Mouse (Mus musculus): ENCODE data around the gene Nek5. TPM values are rescaled to one million over a fixed set of nuclear protein-coding genes. Genes with fewer than 3 reads are reported as not detected.

The Nek5 gene
- polyA plus RNA-seq, 1 experiment from 2014 or later = 0.30 TPM

DNA sequence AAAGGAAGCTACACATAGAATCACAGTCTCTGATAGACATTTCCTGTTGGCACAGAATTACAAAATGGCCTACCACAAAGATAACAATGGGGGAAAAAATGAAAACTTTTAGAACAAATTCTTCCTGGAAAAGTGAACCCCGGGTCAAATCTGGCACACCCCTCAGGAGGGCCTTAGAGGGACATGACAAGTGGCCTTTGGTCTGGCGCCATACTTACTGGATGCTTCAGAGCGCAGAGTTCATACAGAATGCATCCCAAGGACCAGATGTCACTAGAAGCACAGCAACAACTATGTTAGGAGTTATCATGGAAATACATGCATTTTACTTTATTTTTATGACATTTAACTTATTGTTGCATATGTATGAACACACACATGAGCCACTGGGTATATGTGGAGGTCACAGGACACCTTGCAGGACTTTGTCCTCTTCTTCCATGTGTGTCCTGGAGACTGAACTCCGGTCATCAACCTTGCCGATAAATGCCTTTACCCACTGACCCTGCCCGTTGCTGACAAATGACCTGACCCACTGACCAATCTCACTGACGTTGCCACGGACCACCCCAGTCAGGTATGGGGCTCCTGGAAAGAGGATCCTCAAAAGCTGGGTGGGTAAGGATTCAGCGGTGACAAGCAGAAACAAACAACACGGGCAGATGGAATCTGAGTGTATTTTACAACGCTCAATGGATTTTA is 24.9 kb upstream of the Nek5 start:
- 82% methylated on average over 11 of the region's 11 CpGs for WGBS
- Histone ChIP-seq H3K9me3 (ENCODE audit: control insufficient read depth, low read length) (no peaks in the 10 kb centered on the region), H3K9ac (ENCODE audit: low read length) (no peak overlapping the region), H3K27ac (replicated peaks in 1 of 2; ENCODE audit: control insufficient read depth in 1 of 2, insufficient read depth in 1 of 2, low read depth in 2 of 2, low read length in 2 of 2) (peak overlapping the region; percentile 15 to 24; a peak in 3 of 4 replicates), H3K4me3 (ENCODE audit: control insufficient read depth in 1 of 2, insufficient read depth in 1 of 2, low read depth in 1 of 2, low read length in 2 of 2) (no peak overlapping the region), H3K27me3 (ENCODE audit: control insufficient read depth, insufficient read depth, low read length) (no peaks in the 10 kb centered on the region), H3K4me1 (ENCODE audit: control insufficient read depth in 2 of 2, insufficient read depth in 2 of 2, low read length in 2 of 2) (peaks cover 0 to 3% of the 10 kb centered on the region in 2 experiments; a peak in 1 of 4 replicates), H3K4me2 (ENCODE audit: low read length) (no peak overlapping the region), H3K36me3 (ENCODE audit: control insufficient read depth, insufficient read depth, low read length) (peaks cover 21% of the 10 kb centered on the region)
- no peak for ATAC-seq (ENCODE audit: insufficient number of reproducible peaks, insufficient read depth, low FRiP score, low read depth)

DNA sequence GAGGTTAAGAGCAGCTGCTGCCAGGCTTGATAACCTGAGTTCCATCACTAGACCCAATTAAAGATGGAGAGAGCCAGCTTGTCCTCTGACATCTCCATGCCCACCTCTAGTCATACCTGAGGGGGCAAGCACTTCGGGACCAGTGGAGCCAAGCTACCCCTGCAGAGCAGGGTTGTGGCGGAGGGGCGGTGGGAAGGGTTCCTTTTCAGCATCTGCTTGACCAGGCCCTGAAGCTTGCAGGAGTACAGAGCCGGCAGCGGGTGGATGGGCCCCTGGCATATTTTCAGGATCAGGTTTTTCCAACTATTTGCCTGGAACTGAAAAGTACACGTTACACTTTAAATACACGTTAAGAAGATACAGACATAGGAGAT is 23.5 kb upstream of the Nek5 start:
- H3K4me3 ChIP-seq (ENCODE audit: control insufficient read depth in 1 of 2, insufficient read depth in 1 of 2, low read depth in 1 of 2, low read length in 2 of 2) = no peak overlapping the region
- H3K4me1 ChIP-seq (ENCODE audit: control insufficient read depth in 2 of 2, insufficient read depth in 2 of 2, low read length in 2 of 2) = peaks cover 0 to 6% of the 10 kb centered on the region in 2 experiments; a peak in 1 of 4 replicates
- no peak for ATAC-seq (ENCODE audit: insufficient number of reproducible peaks, insufficient read depth, low FRiP score, low read depth)
- no peak overlapping the region for H3K27ac ChIP-seq (replicated peaks in 1 of 2; ENCODE audit: control insufficient read depth in 1 of 2, insufficient read depth in 1 of 2, low read depth in 2 of 2, low read length in 2 of 2)
- no peaks in the 10 kb centered on the region for H3K9me3 ChIP-seq (ENCODE audit: control insufficient read depth, low read length)
- no peak overlapping the region for H3K9ac ChIP-seq (ENCODE audit: low read length)
- H3K27me3 ChIP-seq (ENCODE audit: control insufficient read depth, insufficient read depth, low read length) = no peaks in the 10 kb centered on the region
- peaks cover 14% of the 10 kb centered on the region for H3K36me3 ChIP-seq (ENCODE audit: control insufficient read depth, insufficient read depth, low read length)
- WGBS = 87% methylated on average over 7 of the region's 7 CpGs
- H3K4me2 ChIP-seq (ENCODE audit: low read length) = no peak overlapping the region

DNA sequence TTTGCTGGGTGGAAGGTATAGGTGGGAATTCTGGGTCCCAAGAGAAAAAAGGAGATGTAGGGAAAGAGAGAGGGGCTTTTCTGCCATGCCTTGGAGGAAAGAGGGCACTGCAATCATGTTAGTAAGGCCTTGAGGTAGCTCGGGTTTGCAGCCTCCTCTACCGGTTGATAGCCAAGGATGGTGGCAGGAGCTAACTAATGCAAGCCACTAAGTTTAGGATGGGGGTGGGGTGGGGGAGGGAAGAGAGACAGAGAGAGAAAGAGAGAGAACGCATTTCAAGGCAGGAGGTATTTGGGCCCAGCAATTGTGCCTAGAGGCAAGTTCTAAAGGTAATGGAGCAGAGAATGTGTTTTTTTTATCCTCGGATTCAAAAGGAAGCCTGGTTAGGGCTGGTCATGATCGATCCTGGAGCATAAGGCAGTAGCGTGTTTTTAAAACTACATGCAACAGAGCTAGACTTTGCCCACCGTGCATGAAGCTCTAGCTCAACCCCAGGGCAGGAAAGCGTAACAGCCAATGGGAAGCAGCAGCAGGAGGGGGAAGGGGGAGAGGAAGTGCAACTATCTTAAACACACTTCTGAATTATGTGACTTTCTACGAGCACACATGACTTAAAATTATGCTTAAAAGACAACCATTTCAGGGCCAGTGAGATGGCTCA is 23.0 kb upstream of the Nek5 start:
- Histone ChIP-seq H3K36me3 (ENCODE audit: control insufficient read depth, insufficient read depth, low read length) (peaks cover 14% of the 10 kb centered on the region), H3K9ac (ENCODE audit: low read length) (no peak overlapping the region), H3K27me3 (ENCODE audit: control insufficient read depth, insufficient read depth, low read length) (no peaks in the 10 kb centered on the region), H3K27ac (replicated peaks in 1 of 2; ENCODE audit: control insufficient read depth in 1 of 2, insufficient read depth in 1 of 2, low read depth in 2 of 2, low read length in 2 of 2) (no peak overlapping the region), H3K9me3 (ENCODE audit: control insufficient read depth, low read length) (no peaks in the 10 kb centered on the region), H3K4me2 (ENCODE audit: low read length) (no peak overlapping the region), H3K4me3 (ENCODE audit: control insufficient read depth in 1 of 2, insufficient read depth in 1 of 2, low read depth in 1 of 2, low read length in 2 of 2) (no peak overlapping the region), H3K4me1 (ENCODE audit: control insufficient read depth in 2 of 2, insufficient read depth in 2 of 2, low read length in 2 of 2) (peaks cover 0 to 6% of the 10 kb centered on the region in 2 experiments; a peak in 1 of 4 replicates)
- no peak for ATAC-seq (ENCODE audit: insufficient number of reproducible peaks, insufficient read depth, low FRiP score, low read depth)
- 79% methylated on average over 9 of the region's 9 CpGs for WGBS

DNA sequence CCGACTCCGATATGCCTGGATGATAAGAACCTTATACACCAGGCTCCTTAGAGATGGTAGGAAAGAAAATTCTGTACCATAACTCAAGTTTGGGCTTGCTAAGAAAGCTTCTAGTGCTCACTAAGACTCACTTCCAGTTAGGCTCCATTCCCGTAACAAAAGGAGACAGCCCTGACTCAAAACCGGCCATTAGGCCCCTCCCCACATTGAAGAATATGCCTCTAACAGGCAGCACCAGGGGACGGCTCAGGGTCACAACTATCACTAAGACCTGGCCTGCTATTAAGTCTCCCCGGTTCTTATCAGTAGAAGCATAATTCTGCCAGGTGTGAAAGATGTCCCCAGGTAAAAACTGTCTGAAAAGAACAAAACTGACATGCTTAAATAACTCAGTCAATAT is 21.0 kb upstream of the Nek5 start:
- no peak overlapping the region for H3K9ac ChIP-seq (ENCODE audit: low read length)
- H3K4me3 ChIP-seq (ENCODE audit: control insufficient read depth in 1 of 2, insufficient read depth in 1 of 2, low read depth in 1 of 2, low read length in 2 of 2) = no peak overlapping the region
- H3K9me3 ChIP-seq (ENCODE audit: control insufficient read depth, low read length) = no peaks in the 10 kb centered on the region
- H3K4me1 ChIP-seq (ENCODE audit: control insufficient read depth in 2 of 2, insufficient read depth in 2 of 2, low read length in 2 of 2) = peaks cover 0 to 6% of the 10 kb centered on the region in 2 experiments; a peak in 1 of 4 replicates
- no peaks in the 10 kb centered on the region for H3K27me3 ChIP-seq (ENCODE audit: control insufficient read depth, insufficient read depth, low read length)
- H3K36me3 ChIP-seq (ENCODE audit: control insufficient read depth, insufficient read depth, low read length) = peaks cover 21% of the 10 kb centered on the region
- no peak for ATAC-seq (ENCODE audit: insufficient number of reproducible peaks, insufficient read depth, low FRiP score, low read depth)
- H3K27ac ChIP-seq (replicated peaks in 1 of 2; ENCODE audit: control insufficient read depth in 1 of 2, insufficient read depth in 1 of 2, low read depth in 2 of 2, low read length in 2 of 2) = no peak overlapping the region
- WGBS = 79% methylated on average over 6 of the region's 6 CpGs
- no peak overlapping the region for H3K4me2 ChIP-seq (ENCODE audit: low read length)

DNA sequence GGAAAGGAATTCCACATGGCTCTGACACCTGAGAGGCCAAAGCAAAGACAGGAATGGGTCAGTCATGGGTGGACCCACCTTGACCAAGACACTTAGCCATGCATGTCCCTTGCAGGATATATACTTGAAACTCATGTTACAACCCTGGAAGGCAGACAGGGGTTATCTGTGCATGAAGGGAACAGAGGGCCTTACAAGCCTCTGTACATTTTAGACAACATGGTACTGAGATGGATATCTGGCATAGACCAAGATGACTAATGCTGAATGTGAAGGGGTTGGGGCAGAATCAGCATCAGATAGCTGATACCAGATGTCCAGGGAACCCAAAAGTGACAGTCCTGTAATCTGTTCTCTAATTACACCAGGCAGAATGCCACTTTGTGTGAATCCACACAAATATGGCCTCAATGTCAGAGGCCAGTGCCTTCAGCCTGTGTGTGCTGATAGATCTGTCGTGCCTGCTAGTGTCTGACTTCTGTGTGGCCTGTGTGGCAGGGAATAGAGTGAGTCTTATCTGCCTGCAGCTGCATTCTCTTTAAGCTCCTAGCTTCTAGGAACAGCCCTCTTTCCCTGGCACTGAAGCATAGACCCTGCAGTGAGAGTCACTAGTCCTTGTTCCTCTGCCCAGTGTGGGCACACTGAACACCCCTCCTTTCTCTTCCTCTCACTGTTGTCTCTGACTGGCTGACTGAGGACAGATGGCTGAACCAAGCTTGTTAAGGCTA is 19.1 kb upstream of the Nek5 start:
- Histone ChIP-seq H3K9me3 (ENCODE audit: control insufficient read depth, low read length) (no peaks in the 10 kb centered on the region), H3K9ac (ENCODE audit: low read length) (no peak overlapping the region), H3K36me3 (ENCODE audit: control insufficient read depth, insufficient read depth, low read length) (peaks cover 19% of the 10 kb centered on the region), H3K4me2 (ENCODE audit: low read length) (no peak overlapping the region), H3K27ac (replicated peaks in 1 of 2; ENCODE audit: control insufficient read depth in 1 of 2, insufficient read depth in 1 of 2, low read depth in 2 of 2, low read length in 2 of 2) (peak overlapping the region; percentile 37 to 49; a peak in 3 of 4 replicates), H3K4me3 (ENCODE audit: control insufficient read depth in 1 of 2, insufficient read depth in 1 of 2, low read depth in 1 of 2, low read length in 2 of 2) (no peak overlapping the region), H3K27me3 (ENCODE audit: control insufficient read depth, insufficient read depth, low read length) (no peaks in the 10 kb centered on the region), H3K4me1 (ENCODE audit: control insufficient read depth in 2 of 2, insufficient read depth in 2 of 2, low read length in 2 of 2) (peaks cover 0 to 3% of the 10 kb centered on the region in 2 experiments; a peak in 1 of 4 replicates)
- no peak for ATAC-seq (ENCODE audit: insufficient number of reproducible peaks, insufficient read depth, low FRiP score, low read depth)
- 23% methylated on average over 1 of the region's 1 CpGs for WGBS

DNA sequence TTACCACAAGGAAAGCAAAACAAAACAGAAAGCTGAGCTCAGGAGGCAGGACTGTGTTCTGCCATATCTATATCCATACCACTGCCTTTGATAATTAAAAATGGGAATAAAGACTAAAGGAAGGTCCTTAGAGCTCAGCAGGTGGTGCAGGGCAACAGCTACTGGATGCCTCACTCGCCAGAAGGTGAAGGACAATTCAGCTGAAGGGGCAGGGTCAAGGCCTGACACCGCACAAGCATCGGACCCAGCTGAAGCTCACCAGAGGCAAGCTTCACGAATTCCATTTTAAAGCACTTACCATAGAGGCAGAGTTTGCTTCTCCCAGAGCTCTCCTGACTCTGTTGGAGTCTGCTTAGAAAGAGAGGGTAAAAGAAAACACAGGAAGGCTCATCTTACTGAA is 17.7 kb upstream of the Nek5 start:
- ATAC-seq (ENCODE audit: insufficient number of reproducible peaks, insufficient read depth, low FRiP score, low read depth) = no peak
- Histone ChIP-seq H3K27me3 (ENCODE audit: control insufficient read depth, insufficient read depth, low read length) (no peaks in the 10 kb centered on the region), H3K9ac (ENCODE audit: low read length) (no peak overlapping the region), H3K27ac (replicated peaks in 1 of 2; ENCODE audit: control insufficient read depth in 1 of 2, insufficient read depth in 1 of 2, low read depth in 2 of 2, low read length in 2 of 2) (no peak overlapping the region), H3K4me2 (ENCODE audit: low read length) (no peak overlapping the region), H3K9me3 (ENCODE audit: control insufficient read depth, low read length) (no peaks in the 10 kb centered on the region), H3K36me3 (ENCODE audit: control insufficient read depth, insufficient read depth, low read length) (peaks cover 16% of the 10 kb centered on the region; the same call in 1 of the 2 replicates), H3K4me1 (ENCODE audit: control insufficient read depth in 2 of 2, insufficient read depth in 2 of 2, low read length in 2 of 2) (peaks cover 0 to 3% of the 10 kb centered on the region in 2 experiments; a peak in 1 of 4 replicates), H3K4me3 (ENCODE audit: control insufficient read depth in 1 of 2, insufficient read depth in 1 of 2, low read depth in 1 of 2, low read length in 2 of 2) (no peak overlapping the region)
- 75% methylated on average over 4 of the region's 4 CpGs for WGBS

DNA sequence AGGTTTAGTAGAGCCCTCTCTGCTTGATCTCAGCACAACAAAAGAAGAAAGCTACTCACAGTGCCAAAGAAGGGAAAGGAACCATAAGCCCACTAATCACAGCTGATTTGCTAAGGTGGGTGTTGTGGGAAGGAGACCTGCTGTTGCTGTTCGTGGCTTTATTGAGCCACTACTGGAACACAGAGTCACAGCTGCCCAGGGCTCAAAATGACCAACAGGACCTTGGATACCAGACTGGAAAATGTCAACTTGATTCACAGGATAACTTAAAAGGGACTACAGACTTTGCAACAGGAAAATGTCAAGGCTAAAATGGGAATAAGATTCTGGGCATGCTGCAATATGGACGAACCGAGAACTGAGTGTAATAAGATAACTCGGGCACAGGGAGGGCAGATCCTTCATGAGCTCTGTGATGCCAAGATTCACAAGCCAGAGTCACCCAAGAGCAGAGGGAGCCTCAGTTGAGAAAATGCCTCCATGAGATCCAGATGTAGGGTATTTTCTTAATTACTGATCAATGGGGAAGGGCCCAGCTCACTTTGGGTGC is 17.1 kb upstream of the Nek5 start:
- Histone ChIP-seq H3K27ac (replicated peaks in 1 of 2; ENCODE audit: control insufficient read depth in 1 of 2, insufficient read depth in 1 of 2, low read depth in 2 of 2, low read length in 2 of 2) (no peak overlapping the region), H3K36me3 (ENCODE audit: control insufficient read depth, insufficient read depth, low read length) (peaks cover 16% of the 10 kb centered on the region; the same call in 1 of the 2 replicates), H3K9ac (ENCODE audit: low read length) (no peak overlapping the region), H3K4me3 (ENCODE audit: control insufficient read depth in 1 of 2, insufficient read depth in 1 of 2, low read depth in 1 of 2, low read length in 2 of 2) (no peak overlapping the region), H3K9me3 (ENCODE audit: control insufficient read depth, low read length) (no peaks in the 10 kb centered on the region), H3K27me3 (ENCODE audit: control insufficient read depth, insufficient read depth, low read length) (no peaks in the 10 kb centered on the region), H3K4me2 (ENCODE audit: low read length) (no peak overlapping the region), H3K4me1 (ENCODE audit: control insufficient read depth in 2 of 2, insufficient read depth in 2 of 2, low read length in 2 of 2) (peaks cover 0 to 3% of the 10 kb centered on the region in 2 experiments; a peak in 1 of 4 replicates)
- WGBS = 72% methylated on average over 4 of the region's 4 CpGs
- ATAC-seq (ENCODE audit: insufficient number of reproducible peaks, insufficient read depth, low FRiP score, low read depth) = no peak

All from heart, embryonic 14.5 days (tissue).